Mouse (Mus musculus) CH12.LX (cell line): ENCODE data around the gene Pxmp4. TPM values are rescaled to one million over a fixed set of nuclear protein-coding genes. Genes with fewer than 3 reads are reported as not detected.
A peak's percentile ranks its signal among the peaks of the same experiment; 100 is the strongest.

Source experiments
- DNase-seq: peaks from one replicate; pipeline ENCODE4 v3.0.0-alpha.2; 2013; ENCODE audit errors: extremely low read depth
- H3K27ac ChIP-seq: 2 replicates; pipeline ENCODE4 v1.5.1; 2012; ENCODE audit warnings: low read depth, mild to moderate bottlenecking, control low read depth, moderate library complexity; ENCODE audit not compliant: insufficient read depth
- H3K27me3 ChIP-seq: replicated peaks from 2 replicates; pipeline ENCODE3; 2012; ENCODE audit warnings: inconsistent platforms
- H3K36me3 ChIP-seq, 2 experiments: replicated peaks in 1 of 2; 2 replicates each; pipeline versions ENCODE3 to v1.6.1; 2012; ENCODE audit warnings: inconsistent platforms in 1 of 2, low read length in 1 of 2, mild to moderate bottlenecking in 1 of 2, mixed read lengths in 1 of 2, moderate library complexity in 1 of 2; ENCODE audit not compliant: control insufficient read depth in 1 of 2, insufficient read depth in 1 of 2
- H3K4me1 ChIP-seq, 2 experiments: 2 replicates each; pipeline ENCODE4 v1.6.1; 2012; ENCODE audit warnings: inconsistent platforms in 1 of 2, moderate library complexity in 1 of 2; ENCODE audit not compliant: insufficient read depth in 2 of 2, control insufficient read depth in 1 of 2
- H3K4me2 ChIP-seq: 2 replicates; pipeline ENCODE4 v1.6.1; 2012; ENCODE audit warnings: low read depth, mild to moderate bottlenecking, control low read depth; ENCODE audit not compliant: poor library complexity, insufficient read depth, severe bottlenecking
- H3K4me3 ChIP-seq, 3 experiments: fragments of 150-350 bp in 1 of 3; sonication (generic) in 1 of 3; replicated peaks in 1 of 3; 2 replicates each; pipeline versions ENCODE3 to v1.5.1; 2011 to 2012; ENCODE audit warnings: low read depth in 2 of 3, low read length in 2 of 3, mild to moderate bottlenecking in 2 of 3, moderate library complexity in 2 of 3, control low read depth in 1 of 3, improper control_type of control experiment in 1 of 3, inconsistent platforms in 1 of 3, mixed read lengths in 1 of 3; ENCODE audit not compliant: poor library complexity in 1 of 3
- H3K79me2 ChIP-seq: replicated peaks from 2 replicates; pipeline ENCODE4 v1.6.1; 2012; ENCODE audit warnings: mild to moderate bottlenecking, moderate library complexity; ENCODE audit not compliant: control insufficient read depth, poor library complexity, insufficient read depth, severe bottlenecking; ENCODE audit errors: extremely low read depth
- H3K9ac ChIP-seq: 2 replicates; pipeline ENCODE4 v1.6.1; 2012; ENCODE audit warnings: low read depth, mild to moderate bottlenecking, control low read depth, moderate library complexity; ENCODE audit not compliant: insufficient read depth
- H3K9me3 ChIP-seq: replicated peaks from 2 replicates; pipeline ENCODE3; 2012; ENCODE audit warnings: low read length, inconsistent platforms, mixed read lengths
- BHLHE40 ChIP-seq: IDR thresholded peaks from 2 replicates; pipeline ENCODE4 v1.6.1; 2011; ENCODE audit warnings: mild to moderate bottlenecking, low read depth, low read length, improper control_type of control experiment
- CHD1 ChIP-seq: IDR thresholded peaks from 2 replicates; pipeline ENCODE4 v1.6.1; 2012; ENCODE audit warnings: low read depth, low read length, improper control_type of control experiment, inconsistent platforms
- CTCF ChIP-seq, 2 experiments: IDR thresholded peaks in 1 of 2; conservative IDR thresholded peaks in 1 of 2; 2 replicates each; pipeline ENCODE4 v1.5.1; 2011 to 2012; ENCODE audit warnings: low read depth in 2 of 2, low read length in 2 of 2, improper control_type of control experiment in 1 of 2, inconsistent platforms in 1 of 2, mild to moderate bottlenecking in 1 of 2, moderate library complexity in 1 of 2
- ELF1 ChIP-seq: IDR thresholded peaks from 2 replicates; pipeline ENCODE4 v1.6.1; 2014; ENCODE audit warnings: low read depth, mild to moderate bottlenecking, inconsistent platforms, low read length, improper control_type of control experiment
- EP300 ChIP-seq: IDR thresholded peaks from 2 replicates; pipeline ENCODE4 v1.6.1; 2011; ENCODE audit warnings: low read length, improper control_type of control experiment
- MAZ ChIP-seq: IDR thresholded peaks from 2 replicates; pipeline ENCODE4 v1.6.1; 2012; ENCODE audit warnings: low read depth, mild to moderate bottlenecking, inconsistent platforms, low read length, improper control_type of control experiment, moderate library complexity
- MEF2A ChIP-seq: IDR thresholded peaks from 2 replicates; pipeline ENCODE4 v1.6.1; 2014; ENCODE audit warnings: low read depth, mild to moderate bottlenecking, inconsistent platforms, low read length, improper control_type of control experiment, borderline replicate concordance
- MXI1 ChIP-seq: IDR thresholded peaks from 2 replicates; pipeline ENCODE4 v1.6.1; 2011; ENCODE audit warnings: mild to moderate bottlenecking, low read depth, low read length, improper control_type of control experiment
- MYC ChIP-seq: IDR thresholded peaks from 2 replicates; pipeline ENCODE4 v1.6.1; 2011; ENCODE audit warnings: low read depth, mild to moderate bottlenecking, improper control_type of control experiment, low read length
- NRF1 ChIP-seq: IDR thresholded peaks from 2 replicates; pipeline ENCODE4 v1.6.1; 2014; ENCODE audit warnings: low read depth, mild to moderate bottlenecking, inconsistent platforms, low read length, improper control_type of control experiment, moderate library complexity
- POLR2A ChIP-seq: IDR thresholded peaks from 2 replicates; pipeline ENCODE4 v1.6.1; 2011; ENCODE audit warnings: low read depth, mild to moderate bottlenecking, improper control_type of control experiment, low read length
- SIN3A ChIP-seq: IDR thresholded peaks from 2 replicates; pipeline ENCODE4 v1.6.1; 2012; ENCODE audit warnings: low read length, improper control_type of control experiment, inconsistent platforms
- SMC3 ChIP-seq: IDR thresholded peaks from 2 replicates; pipeline ENCODE4 v1.6.1; 2011; ENCODE audit warnings: low read depth, low read length, improper control_type of control experiment
- TBP ChIP-seq: conservative IDR thresholded peaks from 2 replicates; pipeline ENCODE4 v1.6.1; 2011; ENCODE audit warnings: low read depth, low read length, improper control_type of control experiment
- TCF12 ChIP-seq: IDR thresholded peaks from 2 replicates; pipeline ENCODE4 v1.6.1; 2014; ENCODE audit warnings: low read depth, mild to moderate bottlenecking, inconsistent platforms, low read length, improper control_type of control experiment
- dilution Hi-C: fragments of 300-500 bp; cut with MboI; formaldehyde crosslinking; loops from 2 replicates; pipeline ENCODE4 v1.14.3; 2020; ENCODE audit warnings: low sequenced_read_pairs; ENCODE audit not compliant: extremely low pct_unique_long_range_greater_than_20kb, extremely low pct_ligation_motif_present
- in situ Hi-C: fragments of 300-500 bp; cut with MboI; formaldehyde crosslinking; loops from 3 replicates; pipeline ENCODE4 v1.14.3; 2019; ENCODE audit warnings: low sequenced_read_pairs, low pct_ligation_motif_present, low pct_unique_long_range_greater_than_20kb, mixed read lengths
- polyA plus RNA-seq: library from polyadenylated mRNA; unstranded; fragments of >175 nt; gene quantifications from 2 replicates; pipeline ENCODE4 v1.2.1, GENCODE M21; 2012; ENCODE audit warnings: low read depth; ENCODE audit not compliant: insufficient read length
- total RNA-seq, 2 experiments: library from RNA; depleted of rRNA; stranded (reverse); fragments of 300-350 nt in 1 of 2; fragments of >200 nt in 1 of 2; gene quantifications; 2 replicates each; pipeline ENCODE4 v1.2.3; 2012 to 2014

Pxmp4 gene
- total and polyA plus RNA-seq, 3 experiments: 6.0 to 9.4 (median 7.6) TPM

DNA sequence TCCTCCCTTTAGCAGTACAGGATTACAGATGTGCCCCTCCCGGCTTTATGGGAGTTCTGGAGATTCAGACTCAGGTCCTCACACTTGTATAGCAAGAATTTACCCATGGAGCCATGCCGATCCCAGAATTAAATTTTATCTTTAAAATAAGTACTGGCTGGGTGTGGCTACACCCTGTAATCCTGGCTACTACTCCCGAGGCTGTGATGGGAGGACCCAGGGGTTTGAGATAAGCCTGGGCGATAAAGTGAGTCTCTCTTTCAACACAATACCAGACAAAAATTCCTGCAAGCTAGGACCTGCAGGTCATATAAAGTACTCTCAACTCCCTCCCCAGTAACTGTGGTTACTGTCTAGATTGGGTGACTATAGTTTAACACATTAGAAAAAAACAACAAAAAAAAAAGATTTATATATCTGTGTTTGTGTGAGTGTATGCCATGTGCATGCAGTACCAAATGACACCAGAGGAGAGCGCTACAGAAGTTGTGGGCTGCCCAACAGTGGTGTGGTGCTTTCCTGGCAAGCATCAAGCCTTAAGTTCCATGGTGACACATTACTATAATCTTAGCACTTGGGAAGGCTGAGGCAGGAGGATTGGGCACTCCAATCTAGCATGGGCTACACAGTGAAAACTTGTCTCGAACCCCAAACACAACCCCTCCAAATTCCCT lies 39.3 kb upstream of the Pxmp4 start:
- Histone ChIP-seq H3K4me3 (no peak overlapping the region), H3K27me3 (no peaks in the 10 kb centered on the region), H3K9me3 (peaks cover 7% of the 10 kb centered on the region), H3K79me2 (no peaks in the 10 kb centered on the region), H3K9ac (no peak overlapping the region), H3K4me2 (no peak overlapping the region), H3K27ac (no peak overlapping the region), H3K4me1 (peaks cover 0 to 9% of the 10 kb centered on the region in 2 experiments; a peak in 2 of 4 replicates), H3K36me3 (peaks cover 4 to 69% of the 10 kb centered on the region in 2 experiments)
- TF ChIP-seq CTCF (conservative IDR thresholded peaks at IDR 0.05 in 1 of 2, IDR thresholded peaks at IDR 0.05 in 1 of 2; ENCODE audit: low read depth in 2 of 2, low read length in 2 of 2): 0 out of 4 replicates have a peak, but pooled peaks of 1 of the 2 experiments have one; percentile 2
- TF ChIP-seq ELF1: no peak
- dilution Hi-C loops (no loop called here), in situ Hi-C loops (no loop called here)
- no peak for DNase-seq

DNA sequence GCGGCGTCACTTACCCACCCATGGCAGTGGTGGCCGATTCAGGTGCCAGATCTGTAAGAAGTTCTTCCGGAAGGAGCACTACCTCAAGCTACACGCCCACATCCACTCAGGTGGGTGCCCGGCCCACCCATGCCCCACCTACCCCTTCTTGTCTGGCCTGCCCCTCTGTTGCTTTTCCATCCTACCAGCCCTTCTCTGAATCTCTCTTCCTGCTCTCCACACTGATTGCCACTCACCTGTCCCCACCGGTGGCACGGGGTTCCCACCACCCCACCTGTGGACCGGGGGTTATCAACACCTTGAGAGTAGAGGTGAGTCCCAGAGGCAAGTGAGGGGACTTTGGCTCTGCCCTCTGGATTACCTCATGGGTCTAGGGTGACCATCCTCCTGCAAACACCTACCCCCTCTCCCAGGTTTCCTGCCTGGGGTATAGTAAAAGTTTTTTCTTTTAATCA lies 38.5 kb upstream of the Pxmp4 start:
- TF ChIP-seq MAZ (no peak), TBP (no peak), MYC (no peak), NRF1 (no peak), SIN3A (no peak), MXI1 (no peak), CHD1 (no peak), SMC3 (no peak), MEF2A (no peak), POLR2A (no peak), ELF1 (no peak), EP300 (no peak), TCF12 (no peak), BHLHE40 (no peak)
- Histone ChIP-seq H3K4me2 (no peak overlapping the region), H3K27ac (no peak overlapping the region), H3K79me2 (no peaks in the 10 kb centered on the region), H3K4me1 (peaks cover 0 to 9% of the 10 kb centered on the region in 2 experiments; a peak in 2 of 4 replicates), H3K36me3 (peaks cover 6 to 75% of the 10 kb centered on the region in 2 experiments), H3K9me3 (peaks cover 9% of the 10 kb centered on the region), H3K9ac (no peak overlapping the region), H3K4me3 (no peak overlapping the region), H3K27me3 (no peaks in the 10 kb centered on the region)
- no peak for DNase-seq
- dilution Hi-C loops: no loop called here
- in situ Hi-C loops: no loop called here
